Mouse (Mus musculus) thymus, adult 2 months (tissue): ENCODE results near the gene Rgmb. TPM values are rescaled to one million over a fixed set of nuclear protein-coding genes. Genes with fewer than 3 reads are reported as not detected.

Experiments used
- DNase-seq: peaks from one replicate; pipeline ENCODE4 v3.0.0; 2021
- H3K27ac ChIP-seq: fragments of 200-500 bp; 2 replicates; pipeline ENCODE4 v1.5.1; 2012; ENCODE audit warnings: low read length, control low read depth; ENCODE audit not compliant: control insufficient read depth, insufficient read depth
- H3K27me3 ChIP-seq: fragments of 200-500 bp; 2 replicates; pipeline ENCODE4 v1.6.1; 2012; ENCODE audit warnings: mild to moderate bottlenecking, low read length, moderate library complexity, mixed read lengths; ENCODE audit not compliant: control insufficient read depth, insufficient read depth
- H3K36me3 ChIP-seq: fragments of 200-500 bp; 2 replicates; pipeline ENCODE4 v1.6.1; 2012; ENCODE audit warnings: mild to moderate bottlenecking, low read length, moderate library complexity; ENCODE audit not compliant: control insufficient read depth, insufficient read depth
- H3K4me1 ChIP-seq: fragments of 200-500 bp; replicated peaks from 2 replicates; pipeline ENCODE4 v1.6.1; 2012; ENCODE audit warnings: low read length; ENCODE audit not compliant: control insufficient read depth, insufficient read depth
- H3K4me3 ChIP-seq: fragments of 200-500 bp; 2 replicates; pipeline ENCODE4 v1.5.1; 2012; ENCODE audit warnings: mild to moderate bottlenecking, low read length, control low read depth, moderate library complexity; ENCODE audit not compliant: control insufficient read depth, insufficient read depth
- CTCF ChIP-seq: fragments of 200-500 bp; IDR thresholded peaks from 2 replicates; pipeline ENCODE4 v1.5.1; 2012; ENCODE audit warnings: mild to moderate bottlenecking, control low read depth, low read length, moderate library complexity, borderline replicate concordance; ENCODE audit not compliant: control insufficient read depth, poor library complexity, insufficient read depth; ENCODE audit errors: extremely low read depth
- POLR2A ChIP-seq: fragments of 200-500 bp; IDR thresholded peaks from 2 replicates; pipeline ENCODE4 v1.6.1; 2012; ENCODE audit warnings: mild to moderate bottlenecking, low read length, control low read depth, moderate library complexity; ENCODE audit not compliant: control insufficient read depth, poor library complexity, insufficient read depth; ENCODE audit errors: extremely low read depth
- WGBS: fragments of 180-500 bp; shearing (Covaris S2); methylation state at CpG from one replicate; pipeline ENCODE4 v1.1.7; 2018; 5-methylcytosine and 5-hydroxymethylcytosine counted together
- polyA plus RNA-seq: library from polyadenylated mRNA; depleted of rRNA; stranded (reverse); fragments of >200 nt; gene quantifications from 2 replicates; pipeline ENCODE4 v1.2.3, GENCODE M21; 2012

Rgmb gene
- polyA plus RNA-seq, 1 experiment, result 16.5 TPM

- Histone ChIP-seq H3K4me3 (peak overlapping the region; percentile 43), H3K4me1 (peaks cover 21% of the 10 kb centered on the region), H3K27ac (no peak overlapping the region), H3K27me3 (peaks cover 16% of the 10 kb centered on the region), H3K36me3 (no peaks in the 10 kb centered on the region)
- TF ChIP-seq POLR2A, result 0 out of 2 replicates have a peak, but pooled peaks have one; percentile 25
- TF ChIP-seq CTCF, result no peak
- WGBS, result 2% methylated on average over 34 of the region's 34 CpGs
- DNase-seq, result peak; percentile 82
Measured at GRCm38 (mm10) chr17:15826444-15826909, 4.4 kb downstream of the Rgmb start.

GRCm38 (mm10) chr17:15825481-15826396, 5.1 kb downstream of the Rgmb start:
- peak overlapping the region; percentile 43 for H3K4me3 ChIP-seq
- H3K4me1 ChIP-seq, result peaks cover 24% of the 10 kb centered on the region
- peaks cover 12% of the 10 kb centered on the region for H3K27me3 ChIP-seq
- TF ChIP-seq CTCF, result no peak
- no peak for TF ChIP-seq POLR2A
- WGBS, result 2% methylated on average over 102 of the region's 102 CpGs
- peak; percentile 24 for DNase-seq
- no peak overlapping the region for H3K27ac ChIP-seq
- H3K36me3 ChIP-seq, result no peaks in the 10 kb centered on the region

GRCm38 (mm10) chr17:15824854-15825253, 6.0 kb downstream of the Rgmb start:
- 64% methylated on average over 3 of the region's 3 CpGs for WGBS
- no peak overlapping the region for H3K27ac ChIP-seq
- H3K27me3 ChIP-seq, result peaks cover 9% of the 10 kb centered on the region; the same call in 1 of the 2 replicates
- H3K4me1 ChIP-seq, result peaks cover 20% of the 10 kb centered on the region
- no peak for TF ChIP-seq POLR2A
- TF ChIP-seq CTCF, result no peak
- H3K4me3 ChIP-seq, result no peak overlapping the region
- H3K36me3 ChIP-seq, result no peaks in the 10 kb centered on the region
- DNase-seq, result no peak

- no peaks in the 10 kb centered on the region for H3K36me3 ChIP-seq
- 85% methylated on average over 11 of the region's 11 CpGs for WGBS
- H3K4me3 ChIP-seq, result no peak overlapping the region
- peaks cover 9% of the 10 kb centered on the region; the same call in 1 of the 2 replicates for H3K27me3 ChIP-seq
- H3K4me1 ChIP-seq, result peaks cover 20% of the 10 kb centered on the region
- TF ChIP-seq POLR2A (no peak), CTCF (no peak)
- no peak overlapping the region for H3K27ac ChIP-seq
- DNase-seq, result no peak
Measured at GRCm38 (mm10) chr17:15824337-15824736, 6.5 kb downstream of the Rgmb start.

GRCm38 (mm10) chr17:15823838-15824237, 7.0 kb downstream of the Rgmb start:
- Histone ChIP-seq H3K4me3 (no peak overlapping the region), H3K4me1 (peaks cover 20% of the 10 kb centered on the region), H3K27me3 (peaks cover 9% of the 10 kb centered on the region; the same call in 1 of the 2 replicates), H3K36me3 (no peaks in the 10 kb centered on the region), H3K27ac (no peak overlapping the region)
- DNase-seq, result no peak
- no peak for TF ChIP-seq CTCF
- TF ChIP-seq POLR2A, result no peak
- WGBS, result 72% methylated on average over 3 of the region's 3 CpGs

GRCm38 (mm10) chr17:15823215-15823614, 7.6 kb downstream of the Rgmb start:
- Histone ChIP-seq H3K27ac (no peak overlapping the region), H3K4me3 (no peak overlapping the region), H3K4me1 (peaks cover 20% of the 10 kb centered on the region), H3K27me3 (peaks cover 9% of the 10 kb centered on the region; the same call in 1 of the 2 replicates), H3K36me3 (no peaks in the 10 kb centered on the region)
- 87% methylated on average over 5 of the region's 5 CpGs for WGBS
- no peak for DNase-seq
- TF ChIP-seq POLR2A, result no peak
- TF ChIP-seq CTCF, result no peak
